Mouse (Mus musculus): ENCODE measurements around the gene Gm10392. TPM values are rescaled to one million over a fixed set of nuclear protein-coding genes. Genes with fewer than 3 reads are reported as not detected.
"Not testable (repeated sequence)": the region's sequence is repeated elsewhere in the genome, so short reads cannot be mapped to it uniquely, and the experiment has no call there.

Gm10392 gene
- polyA plus RNA-seq (2014; fragmentation: Nextera tagmentation; extraction: Ambion mirVana), result not detected in 2 replicates

DNA sequence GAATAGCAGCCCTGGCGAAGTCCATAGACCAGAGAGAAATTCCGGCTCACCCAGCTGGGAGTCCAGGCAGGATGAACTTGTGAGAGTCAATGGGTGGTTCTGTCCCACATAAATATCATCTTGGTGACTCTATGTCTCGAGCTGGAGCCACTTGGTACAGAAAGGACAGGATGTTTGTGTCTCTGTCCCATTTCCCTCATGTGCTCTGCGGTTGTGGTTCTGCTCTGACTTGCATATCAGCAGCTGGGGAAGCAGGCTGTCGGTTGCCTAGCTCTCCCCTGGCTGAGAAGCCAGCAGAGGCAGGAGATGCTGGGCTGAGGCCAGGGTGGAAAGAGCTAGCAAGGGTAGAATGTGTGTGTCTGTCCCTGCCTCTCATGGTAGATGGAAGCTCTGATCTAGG, at the start of gene Gm10392:
Gene Gm10392 (minus strand): TSS at position 156 of the 400 bp plus-strand sequence.
- Histone ChIP-seq H3K4me2 (no peak within 1 kb of the TSS), H3K9ac (ENCODE audit: low read depth, low read length) (no peak within 1 kb of the TSS), H3K4me1 (replicated peaks; ENCODE audit: control insufficient read depth, insufficient read depth, low read length) (peaks cover 22% of the 10 kb centered on the region), H3K27me3 (replicated peaks; ENCODE audit: control insufficient read depth, insufficient read depth, low read length) (peaks cover 24% of the 10 kb centered on the region), H3K9me3 (ENCODE audit: control insufficient read depth, low read length) (no peaks in the 10 kb centered on the region), H3K4me3 (ENCODE audit: low read depth, low read length) (no peak within 1 kb of the TSS), H3K27ac (ENCODE audit: low read depth, low read length) (peak within 1 kb of the TSS; percentile 11; the same call in 1 of the 2 replicates), H3K36me3 (ENCODE audit: control insufficient read depth, insufficient read depth, low read length) (no peaks in the 10 kb centered on the region)
- no peak for DNase-seq (ENCODE audit: low spot score)
- no peak for ATAC-seq (replicated peaks; ENCODE audit: low FRiP score)
- 39% methylated on average over 5 of the region's 5 CpGs for WGBS

- H3K4me1 ChIP-seq (replicated peaks; ENCODE audit: control insufficient read depth, insufficient read depth, low read length), result no peaks in the 10 kb centered on the region
- no peak overlapping the region for H3K27ac ChIP-seq (ENCODE audit: low read depth, low read length)
- no peak overlapping the region for H3K9ac ChIP-seq (ENCODE audit: low read depth, low read length)
- no peaks in the 10 kb centered on the region for H3K27me3 ChIP-seq (replicated peaks; ENCODE audit: control insufficient read depth, insufficient read depth, low read length)
- 92% methylated on average over 7 of the region's 7 CpGs for WGBS
- ATAC-seq (replicated peaks; ENCODE audit: low FRiP score) (no peak), DNase-seq (ENCODE audit: low spot score) (no peak)
- H3K36me3 ChIP-seq (ENCODE audit: control insufficient read depth, insufficient read depth, low read length), result peaks cover 23% of the 10 kb centered on the region
- no peak overlapping the region for H3K4me2 ChIP-seq
- no peaks in the 10 kb centered on the region for H3K9me3 ChIP-seq (ENCODE audit: control insufficient read depth, low read length)
- H3K4me3 ChIP-seq (ENCODE audit: low read depth, low read length), result no peak overlapping the region
Measured at GRCm38 (mm10) chr11:77545261-77545660, 26.3 kb upstream of the Gm10392 start.

DNA sequence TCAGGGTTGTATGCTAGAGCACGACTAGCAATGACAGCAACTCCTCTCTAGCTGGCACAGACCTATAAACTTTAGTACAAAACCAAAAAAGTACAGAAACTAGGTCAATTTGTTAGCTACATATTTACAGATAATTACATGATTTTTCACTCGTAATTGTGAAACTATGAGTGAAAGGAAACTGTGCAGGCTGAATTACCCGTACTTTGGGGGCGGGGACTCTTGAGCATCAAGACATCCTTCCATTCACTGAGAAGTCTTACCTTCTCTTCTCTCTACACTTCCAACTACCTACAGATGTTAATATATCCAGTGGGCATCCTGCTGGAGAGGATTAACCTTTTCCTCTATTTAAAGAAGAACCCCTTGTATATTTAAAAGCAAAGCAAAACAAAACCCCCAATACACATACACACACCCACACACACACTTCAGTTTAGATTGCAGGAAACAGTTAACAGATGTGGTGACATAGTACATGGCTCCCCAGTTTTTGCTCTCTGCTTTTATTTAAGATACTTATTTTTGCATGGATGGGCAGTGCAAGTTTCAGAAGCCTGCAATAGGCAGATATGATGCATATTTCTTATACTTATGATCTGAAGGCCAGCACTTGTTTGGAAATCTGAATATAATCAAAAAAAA, 13.3 kb upstream of the Gm10392 start:
- H3K9me3 ChIP-seq (ENCODE audit: control insufficient read depth, low read length), result no peaks in the 10 kb centered on the region
- H3K36me3 ChIP-seq (ENCODE audit: control insufficient read depth, insufficient read depth, low read length), result peaks cover 3% of the 10 kb centered on the region; the same call in 1 of the 2 replicates
- no peak for ATAC-seq (replicated peaks; ENCODE audit: low FRiP score)
- no peak overlapping the region for H3K27ac ChIP-seq (ENCODE audit: low read depth, low read length)
- no peak overlapping the region for H3K4me3 ChIP-seq (ENCODE audit: low read depth, low read length)
- H3K27me3 ChIP-seq (replicated peaks; ENCODE audit: control insufficient read depth, insufficient read depth, low read length), result no peaks in the 10 kb centered on the region
- 83% methylated on average over 4 of the region's 4 CpGs for WGBS
- no peak for DNase-seq (ENCODE audit: low spot score)
- no peak overlapping the region for H3K9ac ChIP-seq (ENCODE audit: low read depth, low read length)
- no peaks in the 10 kb centered on the region for H3K4me1 ChIP-seq (replicated peaks; ENCODE audit: control insufficient read depth, insufficient read depth, low read length)
- no peak overlapping the region for H3K4me2 ChIP-seq

DNA sequence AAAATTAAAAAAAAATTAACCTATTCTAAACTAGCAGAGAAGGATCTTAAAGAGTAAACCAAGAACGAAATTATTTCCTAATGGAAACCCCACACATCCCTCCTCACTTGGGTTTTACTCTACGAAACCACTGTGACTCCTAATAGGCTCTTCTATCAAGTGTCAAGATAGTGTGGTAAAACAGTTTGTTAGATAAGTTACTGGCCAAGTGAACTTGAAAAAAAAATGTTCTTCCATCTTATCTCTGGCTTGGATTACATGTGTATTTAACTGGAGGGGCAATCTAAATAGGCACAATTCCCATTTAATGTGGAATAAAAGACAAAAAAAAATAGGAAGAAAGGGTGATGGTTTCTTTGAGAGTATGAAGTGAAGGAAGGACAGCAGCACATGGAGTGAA, 11.9 kb upstream of the Gm10392 start:
- WGBS, result 68% methylated on average over 2 of the region's 2 CpGs
- Histone ChIP-seq H3K4me3 (ENCODE audit: low read depth, low read length) (no peak overlapping the region), H3K9ac (ENCODE audit: low read depth, low read length) (no peak overlapping the region)

GRCm38 (mm10) chr11:77529644-77530043, 10.6 kb upstream of the Gm10392 start:
- Histone ChIP-seq H3K4me1 (replicated peaks; ENCODE audit: control insufficient read depth, insufficient read depth, low read length) (no peaks in the 10 kb centered on the region), H3K27ac (ENCODE audit: low read depth, low read length) (no peak overlapping the region), H3K9me3 (ENCODE audit: control insufficient read depth, low read length) (no peaks in the 10 kb centered on the region), H3K27me3 (replicated peaks; ENCODE audit: control insufficient read depth, insufficient read depth, low read length) (no peaks in the 10 kb centered on the region), H3K9ac (ENCODE audit: low read depth, low read length) (no peak overlapping the region), H3K4me2 (no peak overlapping the region), H3K4me3 (ENCODE audit: low read depth, low read length) (no peak overlapping the region), H3K36me3 (ENCODE audit: control insufficient read depth, insufficient read depth, low read length) (no peaks in the 10 kb centered on the region)
- DNase-seq (ENCODE audit: low spot score) (no peak), ATAC-seq (replicated peaks; ENCODE audit: low FRiP score) (no peak)
- WGBS, result 64% methylated on average over 3 of the region's 3 CpGs

More for the DNA sequence above, 11.9 kb upstream of the Gm10392 start:
- no peaks in the 10 kb centered on the region for H3K36me3 ChIP-seq (ENCODE audit: control insufficient read depth, insufficient read depth, low read length)
- no peaks in the 10 kb centered on the region for H3K27me3 ChIP-seq (replicated peaks; ENCODE audit: control insufficient read depth, insufficient read depth, low read length)
- no peaks in the 10 kb centered on the region for H3K9me3 ChIP-seq (ENCODE audit: control insufficient read depth, low read length)
- no peak overlapping the region for H3K27ac ChIP-seq (ENCODE audit: low read depth, low read length)
- no peak overlapping the region for H3K4me2 ChIP-seq
- no peaks in the 10 kb centered on the region for H3K4me1 ChIP-seq (replicated peaks; ENCODE audit: control insufficient read depth, insufficient read depth, low read length)
- ATAC-seq (replicated peaks; ENCODE audit: low FRiP score) (no peak), DNase-seq (ENCODE audit: low spot score) (no peak)

DNA sequence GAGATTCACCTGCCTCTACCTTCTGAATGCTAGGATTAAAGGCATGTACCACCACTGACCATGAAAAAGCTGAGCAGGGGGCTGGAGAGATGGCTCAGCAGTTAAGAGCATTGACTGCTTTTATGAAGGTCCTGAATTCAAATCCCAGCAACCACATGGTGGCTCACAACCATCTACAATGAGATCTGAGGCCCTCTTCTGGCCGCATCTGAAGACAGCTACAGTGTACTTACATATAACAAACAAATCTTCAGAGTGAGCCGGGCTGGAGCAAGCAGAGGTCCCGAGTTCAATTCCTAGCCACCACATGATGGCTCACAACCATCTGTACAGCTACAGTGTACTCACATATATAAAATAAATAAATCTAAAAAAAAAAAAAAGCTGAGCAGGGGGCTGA, 9.4 kb upstream of the Gm10392 start:
- H3K9ac ChIP-seq (ENCODE audit: low read depth, low read length); H3K36me3 ChIP-seq (ENCODE audit: control insufficient read depth, insufficient read depth, low read length); H3K27me3 ChIP-seq (replicated peaks; ENCODE audit: control insufficient read depth, insufficient read depth, low read length); DNase-seq (ENCODE audit: low spot score); H3K27ac ChIP-seq (ENCODE audit: low read depth, low read length); H3K4me1 ChIP-seq (replicated peaks; ENCODE audit: control insufficient read depth, insufficient read depth, low read length); H3K9me3 ChIP-seq (ENCODE audit: control insufficient read depth, low read length); ATAC-seq (replicated peaks; ENCODE audit: low FRiP score); H3K4me3 ChIP-seq (ENCODE audit: low read depth, low read length); H3K4me2 ChIP-seq: not testable (repeated sequence)
- 86% methylated on average over 3 of the region's 3 CpGs for WGBS

DNA sequence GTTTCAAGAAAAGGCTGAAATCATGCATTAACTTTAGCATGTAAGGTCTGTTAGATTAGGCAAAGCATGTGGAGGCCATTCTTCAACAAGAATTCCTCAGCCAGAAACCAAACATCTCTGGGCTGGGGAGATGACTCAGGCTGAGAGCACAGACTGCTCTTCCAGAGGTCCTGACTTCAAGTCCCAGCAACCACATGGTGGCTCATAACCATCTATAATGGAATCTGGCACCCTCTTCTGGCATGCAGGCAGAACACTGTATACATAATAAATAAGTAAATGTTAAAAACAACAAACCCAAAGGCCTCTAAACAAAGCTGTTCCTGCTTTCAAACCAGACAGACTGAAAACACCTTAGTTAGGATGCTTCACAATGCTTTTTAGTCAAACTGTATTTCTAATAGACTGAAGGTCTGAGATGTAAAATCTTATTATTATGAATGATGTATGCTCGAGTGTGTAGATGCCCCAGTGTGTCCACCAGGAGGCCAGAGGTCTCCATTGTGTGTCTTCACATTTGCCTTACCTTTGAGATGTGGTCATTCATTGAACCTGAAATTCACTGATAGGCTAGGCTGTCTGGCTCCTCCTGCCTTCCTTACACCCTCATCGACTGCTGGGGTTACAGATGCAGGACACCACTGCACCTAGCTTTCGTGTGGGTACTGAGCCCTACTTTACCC, 6.9 kb upstream of the Gm10392 start:
- WGBS, result 72% methylated on average over 3 of the region's 3 CpGs

GRCm38 (mm10) chr11:77520601-77521529, 1.9 kb upstream of the Gm10392 start:
- ATAC-seq (replicated peaks; ENCODE audit: low FRiP score) (no peak), DNase-seq (ENCODE audit: low spot score) (no peak)
- no peak overlapping the region for H3K4me2 ChIP-seq
- no peaks in the 10 kb centered on the region for H3K36me3 ChIP-seq (ENCODE audit: control insufficient read depth, insufficient read depth, low read length)
- no peak overlapping the region for H3K9ac ChIP-seq (ENCODE audit: low read depth, low read length)
- peaks cover 15% of the 10 kb centered on the region for H3K27me3 ChIP-seq (replicated peaks; ENCODE audit: control insufficient read depth, insufficient read depth, low read length)
- no peak overlapping the region for H3K27ac ChIP-seq (ENCODE audit: low read depth, low read length)
- peaks cover 5% of the 10 kb centered on the region for H3K4me1 ChIP-seq (replicated peaks; ENCODE audit: control insufficient read depth, insufficient read depth, low read length)
- 44% methylated on average over 5 of the region's 5 CpGs for WGBS
- H3K9me3 ChIP-seq (ENCODE audit: control insufficient read depth, low read length), result no peaks in the 10 kb centered on the region
- no peak overlapping the region for H3K4me3 ChIP-seq (ENCODE audit: low read depth, low read length)

More for the DNA sequence above, 6.9 kb upstream of the Gm10392 start:
- no peaks in the 10 kb centered on the region for H3K4me1 ChIP-seq (replicated peaks; ENCODE audit: control insufficient read depth, insufficient read depth, low read length)
- H3K9ac ChIP-seq (ENCODE audit: low read depth, low read length), result no peak overlapping the region
- H3K36me3 ChIP-seq (ENCODE audit: control insufficient read depth, insufficient read depth, low read length), result no peaks in the 10 kb centered on the region
- H3K27me3 ChIP-seq (replicated peaks; ENCODE audit: control insufficient read depth, insufficient read depth, low read length), result no peaks in the 10 kb centered on the region
- H3K9me3 ChIP-seq (ENCODE audit: control insufficient read depth, low read length), result no peaks in the 10 kb centered on the region
- H3K4me3 ChIP-seq (ENCODE audit: low read depth, low read length), result no peak overlapping the region
- no peak overlapping the region for H3K27ac ChIP-seq (ENCODE audit: low read depth, low read length)
- no peak for DNase-seq (ENCODE audit: low spot score)
- ATAC-seq (replicated peaks; ENCODE audit: low FRiP score), result no peak
- no peak overlapping the region for H3K4me2 ChIP-seq

Data from liver, embryonic 11.5 days (tissue).